Mouse (Mus musculus): Measurements from ENCODE around the gene Gm5678. TPM values are rescaled to one million over a fixed set of nuclear protein-coding genes. Genes with fewer than 3 reads are reported as not detected.
"Not testable (repeated sequence)": the region's sequence is repeated elsewhere in the genome, so short reads cannot be mapped to it uniquely, and the experiment has no call there.

The Gm5678 gene
- total RNA-seq, 2 experiments from 2014 or later, result 1.9 to 2.5 TPM

DNA sequence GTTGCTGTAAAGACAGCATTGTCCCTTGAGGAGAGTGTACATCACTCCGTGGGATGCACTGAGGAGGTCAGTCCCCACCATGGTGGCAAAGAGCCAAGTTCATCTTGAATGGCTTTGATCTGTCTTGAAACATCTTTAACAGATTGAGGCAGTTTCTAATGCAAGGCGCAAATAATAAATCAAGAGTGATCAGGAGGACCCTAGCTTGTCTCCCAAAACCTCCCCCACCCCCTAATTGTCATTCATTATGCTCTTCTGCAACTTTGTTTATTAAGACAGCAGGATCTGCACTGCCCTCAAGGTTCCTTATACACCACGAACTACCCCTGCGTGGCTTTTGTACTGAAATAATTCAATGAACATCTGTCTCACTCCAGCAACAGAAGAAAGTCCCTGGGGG, 22.3 kb upstream of the Gm5678 start, which contains the start of gene Cbr1:
TSS of gene Cbr1 (plus strand) at position 301 of the 400 bp plus-strand sequence.
- DNase-seq (ENCODE audit: extremely low spot score in 1 of 2, low spot score in 2 of 2), result no peak
- intact Hi-C loops (cut with DNase I), result no loop called here

DNA sequence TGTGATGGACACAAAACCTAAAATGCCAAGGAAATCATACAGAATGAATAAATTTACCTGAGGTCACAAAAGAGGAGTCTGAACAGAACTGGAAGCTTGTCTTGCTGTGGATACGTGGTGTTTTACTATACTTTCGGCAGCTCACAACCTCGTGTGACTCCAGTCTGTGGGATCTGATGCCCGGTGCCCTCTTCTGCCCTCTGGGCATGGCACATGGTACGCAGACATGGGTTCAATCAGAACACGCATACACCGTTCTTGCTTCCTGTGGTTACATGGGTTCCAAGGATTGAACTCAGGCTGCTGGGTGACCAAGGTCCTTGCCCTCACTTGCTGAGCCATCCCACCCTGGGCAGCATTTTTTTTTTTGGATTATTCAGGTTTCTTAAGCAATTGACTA, 21.8 kb upstream of the Gm5678 start:
- intact Hi-C loops (cut with DNase I), result no loop called here
- DNase-seq (ENCODE audit: extremely low spot score in 1 of 2, low spot score in 2 of 2), result no peak

DNA sequence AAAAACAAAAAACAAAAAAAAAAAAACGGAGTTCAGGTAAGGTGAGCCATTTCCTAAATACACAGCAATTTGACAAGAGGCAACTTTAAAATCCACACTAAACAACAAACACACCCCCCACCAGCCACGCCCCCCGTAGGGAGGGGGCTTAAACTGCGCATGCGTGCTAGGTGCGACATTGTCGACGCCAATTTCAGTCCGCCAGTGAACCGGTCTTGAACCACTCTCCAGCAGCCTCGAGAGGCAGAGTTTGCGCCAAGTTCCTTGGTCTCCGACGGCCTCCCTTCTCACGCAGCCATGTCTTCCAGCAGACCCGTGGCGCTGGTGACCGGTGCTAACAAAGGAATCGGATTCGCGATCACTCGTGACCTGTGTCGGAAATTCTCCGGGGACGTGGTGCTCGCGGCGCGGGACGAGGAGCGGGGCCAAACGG, 20.2 kb upstream of the Gm5678 start:
- intact Hi-C loops (cut with DNase I), result no loop called here
- DNase-seq (ENCODE audit: extremely low spot score in 1 of 2, low spot score in 2 of 2), result peak; percentile 75 to 87

DNA sequence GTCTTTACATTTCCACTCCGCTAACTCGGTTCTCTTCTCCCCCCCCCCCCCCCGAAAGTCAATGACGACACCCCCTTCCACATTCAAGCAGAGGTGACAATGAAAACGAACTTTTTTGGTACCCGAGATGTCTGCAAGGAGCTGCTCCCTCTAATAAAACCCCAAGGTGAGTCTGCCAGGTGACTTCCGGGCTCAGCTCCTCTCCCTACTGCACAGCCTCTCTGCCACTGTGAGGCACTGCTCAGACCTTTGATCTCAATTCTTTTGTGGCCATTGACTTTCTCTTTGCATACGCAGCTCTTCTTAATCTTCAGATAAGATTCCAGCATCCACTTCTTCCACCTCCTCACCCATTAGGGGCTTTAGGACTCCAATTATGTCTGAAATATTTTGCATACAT, 19.2 kb upstream of the Gm5678 start:
- no peak for DNase-seq (ENCODE audit: extremely low spot score in 1 of 2, low spot score in 2 of 2)
- intact Hi-C loops (cut with DNase I), result no loop called here

DNA sequence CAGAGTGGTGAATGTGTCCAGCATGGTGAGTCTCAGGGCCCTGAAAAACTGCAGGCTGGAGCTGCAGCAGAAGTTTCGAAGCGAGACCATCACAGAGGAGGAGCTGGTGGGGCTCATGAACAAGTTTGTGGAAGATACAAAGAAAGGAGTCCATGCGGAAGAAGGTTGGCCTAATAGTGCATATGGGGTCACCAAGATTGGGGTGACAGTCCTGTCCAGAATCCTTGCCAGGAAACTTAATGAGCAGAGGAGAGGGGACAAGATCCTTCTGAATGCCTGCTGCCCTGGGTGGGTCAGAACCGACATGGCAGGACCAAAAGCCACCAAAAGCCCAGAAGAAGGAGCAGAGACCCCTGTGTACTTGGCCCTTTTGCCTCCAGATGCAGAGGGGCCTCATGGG, 18.1 kb upstream of the Gm5678 start:
- intact Hi-C loops (cut with DNase I), result no loop called here

GRCm38 (mm10) chr16:93610961-93611360, 16.9 kb upstream of the Gm5678 start:
- no peak for DNase-seq (ENCODE audit: extremely low spot score in 1 of 2, low spot score in 2 of 2)
- intact Hi-C loops (cut with DNase I), result no loop called here

More for the DNA sequence above, 18.1 kb upstream of the Gm5678 start:
- no peak for DNase-seq (ENCODE audit: extremely low spot score in 1 of 2, low spot score in 2 of 2)

GRCm38 (mm10) chr16:93615118-93615870, 12.6 kb upstream of the Gm5678 start:
- intact Hi-C loops (cut with DNase I), result no loop called here
- peak in 1 of 2 experiments; percentile 59 for DNase-seq (ENCODE audit: extremely low spot score in 1 of 2, low spot score in 2 of 2)

DNA sequence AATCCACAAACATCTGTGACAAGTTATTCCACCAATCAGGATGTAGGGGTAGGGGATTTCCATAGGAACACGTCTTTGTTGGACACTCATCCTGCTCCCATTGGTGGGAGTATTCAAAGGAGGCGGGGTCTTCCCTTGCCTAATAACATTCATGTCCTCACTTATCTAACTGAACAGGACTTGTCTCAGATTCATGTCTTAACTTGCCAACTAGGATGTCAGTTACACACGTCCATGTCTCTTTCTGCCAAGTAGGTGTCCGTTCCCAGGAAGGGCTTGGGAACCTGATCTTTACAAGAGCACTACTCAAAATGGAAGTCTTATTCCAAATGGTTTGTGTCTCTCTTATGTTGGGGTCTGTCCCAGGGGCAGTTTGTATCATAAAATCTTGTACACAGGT, 4.1 kb upstream of the Gm5678 start:
- DNase-seq (ENCODE audit: extremely low spot score in 1 of 2, low spot score in 2 of 2); intact Hi-C loops (cut with DNase I): not testable (repeated sequence)

DNA sequence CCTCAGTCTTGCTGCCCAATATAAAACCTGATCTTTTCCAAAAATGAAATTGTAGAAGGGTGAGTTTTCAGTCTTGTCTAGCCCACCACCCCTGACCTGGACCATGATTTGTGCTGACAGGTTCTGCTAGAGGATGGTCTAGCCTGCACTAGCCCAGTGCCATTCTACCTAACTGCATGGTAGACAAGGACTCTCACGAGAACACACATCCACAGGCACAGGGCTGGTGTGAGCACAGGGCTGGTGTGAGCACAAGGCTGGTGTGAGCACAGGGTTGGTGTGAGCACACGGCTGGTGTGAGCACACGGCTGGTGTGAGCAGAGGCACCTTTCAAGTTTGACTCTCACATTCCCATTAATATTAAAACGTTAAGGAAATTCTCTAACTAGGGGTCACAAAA, 3.2 kb upstream of the Gm5678 start:
- DNase-seq (ENCODE audit: extremely low spot score in 1 of 2, low spot score in 2 of 2), result no peak
- intact Hi-C loops (cut with DNase I), result loop anchor here (5.0 kb wide), 1 partner anchor 38 kb away; no protein-coding TSS in a partner anchor

- intact Hi-C loops (cut with DNase I), result loop anchor here (5.0 kb wide), 1 partner anchor 36 kb away; no protein-coding TSS in a partner anchor
- peak in 1 of 2 experiments; percentile 34 for DNase-seq (ENCODE audit: extremely low spot score in 1 of 2, low spot score in 2 of 2)
These were observed 1.2 kb upstream of the Gm5678 start for GRCm38 (mm10) chr16:93626745-93627144.

GRCm38 (mm10) chr16:93644006-93644405, 16.1 kb downstream of the Gm5678 start:
- no peak for DNase-seq (ENCODE audit: extremely low spot score in 1 of 2, low spot score in 2 of 2)

GRCm38 (mm10) chr16:93648441-93649183, 20.7 kb downstream of the Gm5678 start:
- intact Hi-C loops (cut with DNase I), result no loop called here
- no peak for DNase-seq (ENCODE audit: extremely low spot score in 1 of 2, low spot score in 2 of 2)

More at GRCm38 (mm10) chr16:93644006-93644405, 16.1 kb downstream of the Gm5678 start:
- intact Hi-C loops (cut with DNase I), result no loop called here

DNA sequence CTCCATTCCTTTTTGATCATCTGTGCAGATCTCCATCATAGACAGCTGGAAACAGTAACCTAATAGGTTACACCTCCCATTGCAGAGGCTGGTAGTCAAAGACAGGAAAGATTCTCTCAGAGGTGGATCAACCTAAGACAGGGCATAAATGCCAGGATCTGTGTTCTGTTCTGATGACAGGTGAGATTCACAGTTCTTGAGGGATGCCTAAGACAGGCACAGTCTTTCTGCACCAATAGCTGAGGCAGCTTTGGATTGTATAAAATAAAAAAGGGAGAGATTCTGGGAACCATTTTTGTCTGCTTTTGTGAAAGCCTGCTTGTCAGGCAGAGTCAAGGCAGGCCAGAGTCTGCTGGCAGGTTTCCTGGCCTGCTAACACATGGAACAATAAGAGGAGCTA, 40.1 kb downstream of the Gm5678 start:
- intact Hi-C loops (cut with DNase I), result no loop called here
- no peak for DNase-seq (ENCODE audit: extremely low spot score in 1 of 2, low spot score in 2 of 2)

DNA sequence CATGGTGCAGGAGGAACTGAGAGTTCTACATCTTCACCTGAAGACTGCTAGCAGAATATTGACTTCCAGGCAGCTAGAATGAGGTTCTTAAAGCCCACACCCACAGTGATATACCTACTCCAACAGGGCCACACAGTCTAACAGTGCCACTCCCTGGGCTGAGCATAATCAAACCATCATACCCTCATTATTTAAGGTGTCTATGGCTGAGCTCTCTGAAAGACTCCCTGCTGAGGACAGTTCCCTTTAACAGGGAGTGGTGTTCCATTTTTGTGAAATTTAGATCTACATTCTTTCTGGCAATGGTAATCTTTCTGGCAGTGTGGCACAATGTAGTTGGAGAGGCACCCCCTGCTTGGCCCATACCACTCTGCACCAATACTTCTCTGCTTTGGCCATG, 41.6 kb downstream of the Gm5678 start:
- DNase-seq (ENCODE audit: extremely low spot score in 1 of 2, low spot score in 2 of 2), result no peak
- intact Hi-C loops (cut with DNase I), result no loop called here

DNA sequence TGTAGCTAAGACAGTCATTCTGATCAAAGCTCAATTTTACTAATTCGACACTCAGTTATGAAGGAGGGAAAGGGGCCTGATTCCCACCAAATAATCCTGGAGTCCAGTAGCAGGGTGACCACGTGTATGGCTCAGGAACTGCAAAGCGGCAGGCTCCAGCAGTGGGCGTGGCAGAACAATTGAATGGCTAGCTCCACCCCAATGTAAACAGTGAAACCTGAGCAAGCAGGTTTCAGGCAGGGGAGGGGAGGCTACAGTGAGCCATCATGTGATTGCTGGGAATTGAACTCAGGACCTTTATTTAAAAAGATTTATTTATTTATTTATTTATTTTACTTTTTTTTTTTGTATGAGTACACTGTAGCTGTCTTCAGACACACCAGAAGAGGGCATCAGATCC, 42.6 kb downstream of the Gm5678 start:
- DNase-seq (ENCODE audit: extremely low spot score in 1 of 2, low spot score in 2 of 2); intact Hi-C loops (cut with DNase I): not testable (repeated sequence)

DNA sequence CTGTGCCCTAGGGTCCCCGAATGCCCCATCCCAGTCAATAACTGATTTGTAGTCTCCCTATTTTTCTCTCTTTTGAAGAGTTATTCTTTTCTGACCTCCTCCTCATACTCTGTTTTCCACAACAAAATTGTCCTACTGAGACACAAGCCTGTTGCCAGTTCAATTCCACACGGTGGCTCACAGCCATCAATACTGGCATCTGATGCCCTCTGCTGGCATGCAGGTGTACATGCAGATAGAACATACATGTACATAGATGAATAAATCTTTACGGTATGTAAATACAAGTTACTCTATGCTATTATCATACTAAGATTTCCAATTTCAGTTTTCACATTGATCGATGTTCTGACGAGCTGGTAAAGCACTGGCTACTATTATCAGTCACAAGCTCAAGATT, 43.2 kb downstream of the Gm5678 start:
- intact Hi-C loops (cut with DNase I), result no loop called here

GRCm38 (mm10) chr16:93676376-93676775, 48.5 kb downstream of the Gm5678 start:
- intact Hi-C loops (cut with DNase I), result no loop called here
- no peak for DNase-seq (ENCODE audit: extremely low spot score in 1 of 2, low spot score in 2 of 2)

More for the DNA sequence above, 43.2 kb downstream of the Gm5678 start:
- no peak for DNase-seq (ENCODE audit: extremely low spot score in 1 of 2, low spot score in 2 of 2)

DNA sequence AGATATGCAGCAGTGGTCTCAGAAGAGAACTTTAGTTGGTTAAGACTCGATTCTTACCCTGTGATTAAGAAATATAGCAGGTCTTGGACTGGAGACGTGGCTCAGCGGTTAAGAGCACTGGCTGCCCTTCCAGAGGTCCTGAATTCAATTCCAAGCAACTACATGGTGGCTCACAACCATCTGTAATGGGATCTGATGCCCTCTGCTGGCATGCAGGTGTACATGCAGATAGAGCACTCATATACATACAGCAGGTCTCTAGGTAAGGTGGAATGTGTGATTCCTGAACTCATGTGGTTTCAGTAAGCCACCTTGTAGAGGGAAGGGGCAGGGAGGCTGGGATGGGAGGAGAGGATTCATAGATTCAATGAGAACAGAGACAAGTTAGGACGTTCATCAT, 50.3 kb downstream of the Gm5678 start:
- no peak for DNase-seq (ENCODE audit: extremely low spot score in 1 of 2, low spot score in 2 of 2)
- intact Hi-C loops (cut with DNase I), result no loop called here

DNA sequence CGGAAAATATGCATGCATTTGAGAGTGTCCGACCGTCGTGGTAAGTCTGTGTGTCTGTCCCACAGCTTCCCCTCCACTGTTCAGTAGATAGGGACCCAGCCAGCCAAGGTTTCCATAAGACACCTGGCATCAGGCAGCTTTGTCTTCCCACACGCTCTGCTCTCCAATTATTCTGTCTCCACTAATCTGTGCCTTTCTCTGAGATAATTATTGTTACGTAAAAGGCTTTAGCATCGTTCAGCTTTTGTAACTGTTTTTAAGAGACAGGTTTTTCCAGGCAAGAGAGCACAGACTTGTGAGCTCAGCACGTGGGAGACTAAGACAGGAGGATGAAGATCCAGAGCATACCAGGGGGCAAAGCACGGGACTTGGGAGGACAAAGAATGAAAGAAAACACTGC, 51.3 kb downstream of the Gm5678 start:
- intact Hi-C loops (cut with DNase I), result no loop called here
- no peak for DNase-seq (ENCODE audit: extremely low spot score in 1 of 2, low spot score in 2 of 2)
